Mouse (Mus musculus) liver, embryonic 14.5 days (tissue): ENCODE results near the gene Ercc6l2.

Experiments
- CTCF ChIP-seq: IDR thresholded peaks from 2 replicates; pipeline ENCODE4 v1.5.1; 2016; ENCODE audit warnings: antibody characterized with exemption, low read depth, control low read depth
- EP300 ChIP-seq: IDR thresholded peaks from 2 replicates; pipeline ENCODE4 v1.6.1; 2016; ENCODE audit warnings: antibody characterized with exemption, low read depth

DNA sequence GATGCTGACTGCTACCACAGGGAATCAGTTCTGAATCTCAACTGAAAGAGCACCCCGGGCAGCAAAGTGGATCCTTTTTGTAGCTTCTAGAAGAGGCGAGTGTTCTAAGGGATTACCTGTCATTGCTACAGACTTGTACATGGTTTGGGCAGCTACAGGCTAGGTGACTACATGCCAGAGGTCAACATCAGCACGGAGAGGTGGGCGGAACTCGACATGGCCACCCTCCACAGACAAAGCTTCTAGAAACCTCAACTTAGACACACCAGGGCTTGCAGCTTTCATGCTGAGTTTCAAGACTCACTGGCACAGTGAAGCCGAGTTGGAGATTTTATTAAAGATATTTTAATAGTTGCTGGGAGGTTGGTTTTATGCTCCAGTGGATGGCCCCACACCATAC, 98.1 kb downstream of the Ercc6l2 start:
- TF ChIP-seq CTCF (no peak), EP300 (no peak)
